Mouse (Mus musculus): ENCODE data around the gene Clip1. TPM values are rescaled to one million over a fixed set of nuclear protein-coding genes. Genes with fewer than 3 reads are reported as not detected.

Gene Clip1
- total and polyA plus RNA-seq, 3 experiments, result 13.3 to 23.0 TPM; not detected in 1

- TF ChIP-seq USF2 (IDR thresholded peaks at IDR 0.05; ENCODE audit: borderline replicate concordance in 1 of 2, insufficient read depth in 1 of 2, low read depth in 1 of 2, low read length in 2 of 2) (no peak), MEF2A (IDR thresholded peaks at IDR 0.05; ENCODE audit: extremely low read depth, insufficient replicate concordance, low read depth, low read length, poor library complexity, severe bottlenecking) (no peak), POLR2A (IDR thresholded peaks at IDR 0.05; ENCODE audit: control insufficient read depth in 1 of 2, insufficient read depth in 1 of 2, low read depth in 1 of 2, low read length in 2 of 2, poor library complexity in 1 of 2) (peak; percentile 80 to 85), TCF12 (IDR thresholded peaks at IDR 0.05; ENCODE audit: low read depth, low read length) (peak; percentile 60)
Observed at GRCm38 (mm10) chr5:123720328-123721311, 36.2 kb upstream of the Clip1 start, which contains the start of gene Zcchc8 (continued).

- TF ChIP-seq CHD2 (IDR thresholded peaks at IDR 0.05; ENCODE audit: low read length) (no peak), NELFE (IDR thresholded peaks at IDR 0.05; ENCODE audit: low read depth, low read length) (no peak), GATA1 (IDR thresholded peaks at IDR 0.05; ENCODE audit: low read depth, low read length) (0 out of 2 replicates have a peak, but pooled peaks have one; percentile 21), HCFC1 (IDR thresholded peaks at IDR 0.05; ENCODE audit: low read depth, low read length) (no peak), EP300 (IDR thresholded peaks at IDR 0.05; ENCODE audit: low read depth in 1 of 2, low read length in 2 of 2) (peak in 1 of 2 experiments; percentile 29; a peak in 1 of 4 replicates), USF1 (IDR thresholded peaks at IDR 0.05; ENCODE audit: low read depth, low read length) (no peak), MAX (IDR thresholded peaks at IDR 0.05; ENCODE audit: low read length) (no peak), ETS1 (IDR thresholded peaks at IDR 0.05; ENCODE audit: low read depth, low read length) (0 out of 2 replicates have a peak, but pooled peaks have one; percentile 3), POLR2A (IDR thresholded peaks at IDR 0.05; ENCODE audit: control insufficient read depth in 1 of 2, insufficient read depth in 1 of 2, low read depth in 1 of 2, low read length in 2 of 2, poor library complexity in 1 of 2) (no peak), MXI1 (IDR thresholded peaks at IDR 0.05; ENCODE audit: low read depth, low read length) (peak; percentile 41; the same call in 1 of the 2 replicates), JUND (IDR thresholded peaks at IDR 0.05; ENCODE audit: low read depth, low read length) (no peak), TCF12 (IDR thresholded peaks at IDR 0.05; ENCODE audit: low read depth, low read length) (peak; percentile 27; the same call in 1 of the 2 replicates)
- H3K27ac ChIP-seq (ENCODE audit: control insufficient read depth, low read depth, low read length), result no peak overlapping the region
- peak; percentile 32 for DNase-seq (ENCODE audit: low read depth, low spot score)
- peaks cover 2 to 5% of the 10 kb centered on the region in 2 experiments; a peak in 3 of 4 replicates for H3K4me1 ChIP-seq (ENCODE audit: control insufficient read depth in 1 of 2, insufficient read depth in 2 of 2, low read length in 2 of 2)
- H3K27me3 ChIP-seq (ENCODE audit: control insufficient read depth in 1 of 2, insufficient read depth in 2 of 2, low read length in 2 of 2), result no peaks in the 10 kb centered on the region
- no peak overlapping the region for H3K4me3 ChIP-seq (ENCODE audit: control insufficient read depth in 1 of 2, insufficient read depth in 1 of 2, low read depth in 2 of 2, low read length in 2 of 2)
- H3K9me3 ChIP-seq (replicated peaks; ENCODE audit: insufficient read depth, low read length), result no peaks in the 10 kb centered on the region
- peaks cover 29% of the 10 kb centered on the region for H3K79me2 ChIP-seq (ENCODE audit: control insufficient read depth, insufficient read depth, low read length, poor library complexity)
- no peak overlapping the region for H3K9ac ChIP-seq (ENCODE audit: control insufficient read depth, low read depth, low read length, poor library complexity, severe bottlenecking)
- H3K36me3 ChIP-seq (ENCODE audit: control insufficient read depth in 1 of 2, insufficient read depth in 2 of 2, low read length in 2 of 2), result peaks cover 13 to 23% of the 10 kb centered on the region in 2 experiments
Observed at GRCm38 (mm10) chr5:123714622-123715021, 30.2 kb upstream of the Clip1 start.

GRCm38 (mm10) chr5:123713782-123714181, 29.4 kb upstream of the Clip1 start:
- TF ChIP-seq ETS1 (IDR thresholded peaks at IDR 0.05; ENCODE audit: low read depth, low read length) (0 out of 2 replicates have a peak, but pooled peaks have one; percentile 11), GABPA (IDR thresholded peaks at IDR 0.05; ENCODE audit: low read depth, low read length) (no peak)
- no peak overlapping the region for H3K9ac ChIP-seq (ENCODE audit: control insufficient read depth, low read depth, low read length, poor library complexity, severe bottlenecking)
- peaks cover 22% of the 10 kb centered on the region for H3K79me2 ChIP-seq (ENCODE audit: control insufficient read depth, insufficient read depth, low read length, poor library complexity)
- peaks cover 2 to 3% of the 10 kb centered on the region in 2 experiments; a peak in 3 of 4 replicates for H3K4me1 ChIP-seq (ENCODE audit: control insufficient read depth in 1 of 2, insufficient read depth in 2 of 2, low read length in 2 of 2)
- H3K36me3 ChIP-seq (ENCODE audit: control insufficient read depth in 1 of 2, insufficient read depth in 2 of 2, low read length in 2 of 2), result peaks cover 8 to 25% of the 10 kb centered on the region in 2 experiments
- no peak overlapping the region for H3K27ac ChIP-seq (ENCODE audit: control insufficient read depth, low read depth, low read length)
- DNase-seq (ENCODE audit: low read depth, low spot score), result peak; percentile 48
- no peaks in the 10 kb centered on the region for H3K9me3 ChIP-seq (replicated peaks; ENCODE audit: insufficient read depth, low read length)
- no peaks in the 10 kb centered on the region for H3K27me3 ChIP-seq (ENCODE audit: control insufficient read depth in 1 of 2, insufficient read depth in 2 of 2, low read length in 2 of 2)
- H3K4me3 ChIP-seq (ENCODE audit: control insufficient read depth in 1 of 2, insufficient read depth in 1 of 2, low read depth in 2 of 2, low read length in 2 of 2), result no peak overlapping the region

Data from MEL (cell line).